Mouse (Mus musculus): ENCODE data around the gene Gm49450. TPM values are rescaled to one million over a fixed set of nuclear protein-coding genes. Genes with fewer than 3 reads are reported as not detected.
"Not testable (repeated sequence)": the region's sequence is repeated elsewhere in the genome, so short reads cannot be mapped to it uniquely, and the experiment has no call there.

The Gm49450 gene
- total RNA-seq, 2 experiments from 2014 or later, result not detected

DNA sequence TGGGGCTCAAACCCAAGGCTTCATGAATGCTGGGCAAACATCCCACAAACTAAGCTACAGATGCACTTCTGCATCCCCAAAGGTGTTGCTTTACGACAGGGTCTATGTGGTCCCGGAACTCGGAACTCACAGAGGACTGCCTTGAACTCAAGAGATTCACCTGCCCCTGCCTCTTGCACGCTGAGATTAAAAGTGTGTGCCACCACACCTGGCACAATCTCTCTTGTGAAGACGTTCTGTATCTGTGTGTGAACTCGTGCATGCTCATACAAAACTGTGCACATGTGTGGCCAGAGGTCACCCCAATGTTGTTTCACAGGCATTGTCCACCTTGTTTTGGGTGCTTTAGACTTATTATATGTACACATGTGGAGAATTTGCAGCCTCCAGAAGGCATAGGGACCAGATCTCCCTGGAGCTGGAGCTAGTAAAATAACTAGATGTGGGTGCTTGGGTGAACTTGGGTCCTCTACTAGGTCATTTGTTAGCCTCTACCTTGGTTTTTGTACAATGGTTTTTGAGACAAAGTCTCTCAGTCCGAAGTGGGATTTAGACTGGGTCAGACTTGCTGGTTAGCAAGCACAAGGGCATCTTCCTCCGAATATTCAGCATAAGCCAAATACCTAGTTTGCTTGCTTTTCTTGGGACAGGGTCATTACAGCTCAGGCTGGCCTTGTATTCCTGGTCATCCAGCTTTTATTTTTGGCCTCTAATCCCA lies 23.2 kb downstream of the Gm49450 start:
- no peak for DNase-seq (ENCODE audit: low spot score in 2 of 2)

DNA sequence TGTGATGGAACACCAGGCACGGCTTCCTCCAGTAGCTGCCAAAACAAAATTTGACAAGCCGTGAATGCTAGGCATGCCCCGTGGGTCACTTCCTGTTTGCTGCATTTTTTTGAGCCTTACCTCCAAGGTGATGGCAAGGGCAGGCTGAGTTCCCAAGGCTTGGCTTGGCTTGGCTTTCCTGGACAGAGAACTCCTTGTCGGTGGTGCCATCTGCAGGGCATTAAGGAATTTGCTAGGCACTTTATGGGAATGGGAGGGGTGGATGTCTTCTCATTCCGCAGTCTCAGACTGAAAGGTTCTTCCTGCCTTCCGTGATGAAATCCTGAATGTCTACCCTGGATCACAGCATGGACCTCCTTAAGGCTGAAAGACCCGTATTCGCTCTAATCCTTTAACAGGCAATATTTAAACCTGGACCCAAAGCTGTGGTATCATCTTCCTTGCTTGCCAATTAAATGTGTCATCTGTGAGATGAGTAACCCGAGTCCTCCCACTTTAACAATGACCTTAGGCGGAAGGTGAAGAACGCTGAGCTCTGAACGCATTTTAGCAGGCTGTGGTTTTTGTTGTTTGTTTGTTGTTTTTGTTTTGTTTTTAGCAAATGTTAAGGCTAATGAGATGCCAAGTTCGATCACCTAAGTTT lies 24.6 kb downstream of the Gm49450 start:
- DNase-seq (ENCODE audit: low spot score in 2 of 2), result peak; percentile 46 to 78

DNA sequence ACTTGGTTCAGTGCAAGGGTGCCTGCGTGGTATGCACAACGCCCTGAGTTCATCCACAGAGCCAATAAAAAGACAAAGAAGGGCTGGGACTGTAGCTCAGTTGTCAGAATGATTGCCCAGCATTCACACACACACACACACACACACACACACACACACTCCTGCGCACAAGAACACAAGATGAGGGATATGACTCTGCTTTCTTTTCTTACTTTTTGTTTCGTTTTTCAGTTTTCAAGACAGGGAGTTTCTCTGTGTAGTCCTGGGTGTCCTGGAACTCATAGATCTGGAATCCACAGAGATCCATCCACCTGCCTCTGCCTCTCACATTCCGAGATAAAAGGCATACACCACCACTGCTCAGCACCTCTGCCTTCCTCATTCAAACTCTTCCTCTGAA lies 25.8 kb downstream of the Gm49450 start:
- DNase-seq (ENCODE audit: low spot score in 2 of 2), result no peak

DNA sequence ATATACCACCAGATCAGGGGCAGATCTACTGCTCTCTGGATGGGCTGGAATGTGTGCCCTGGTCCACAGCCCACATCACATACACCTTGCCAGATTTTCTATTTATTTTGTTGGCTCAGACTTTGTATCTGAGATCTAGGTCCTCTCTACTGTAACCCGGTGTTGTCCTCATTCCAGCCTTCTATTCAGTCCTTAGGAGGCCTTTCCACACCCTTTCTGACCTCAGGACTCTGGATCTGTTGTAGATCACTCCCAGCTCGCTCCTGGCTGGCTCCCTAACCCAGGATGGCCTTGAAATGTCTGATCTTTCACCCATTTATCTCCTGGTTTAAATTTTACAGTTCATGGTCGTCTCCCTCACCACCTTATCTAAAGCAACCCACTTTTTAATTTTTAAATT lies 28.7 kb downstream of the Gm49450 start:
- DNase-seq (ENCODE audit: low spot score in 2 of 2), result no peak

DNA sequence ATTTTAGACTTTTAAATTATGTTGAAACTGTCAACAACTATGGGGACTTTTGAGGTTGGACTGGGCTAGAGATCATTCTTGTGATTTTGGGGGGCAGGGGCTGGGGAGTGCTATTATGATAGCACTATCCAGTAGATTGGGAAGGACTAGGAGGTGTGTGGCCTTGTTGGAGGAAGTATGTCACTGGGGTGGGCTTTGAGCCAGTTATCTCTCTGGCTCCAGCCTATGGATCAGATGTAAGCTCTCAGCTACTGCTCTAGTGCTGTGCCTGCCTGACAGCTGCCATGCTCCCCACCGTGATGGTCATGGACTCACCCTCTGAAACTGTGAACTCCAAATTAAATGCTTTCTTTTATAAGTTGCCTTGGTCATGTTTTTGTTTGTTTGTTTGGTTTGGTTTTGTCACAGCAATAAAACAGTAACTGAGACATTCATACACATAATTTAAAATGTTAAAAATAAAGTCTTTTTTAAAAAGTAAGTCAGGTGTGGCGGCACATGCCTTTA lies 30.3 kb downstream of the Gm49450 start:
- DNase-seq (ENCODE audit: low spot score in 2 of 2), result no peak

DNA sequence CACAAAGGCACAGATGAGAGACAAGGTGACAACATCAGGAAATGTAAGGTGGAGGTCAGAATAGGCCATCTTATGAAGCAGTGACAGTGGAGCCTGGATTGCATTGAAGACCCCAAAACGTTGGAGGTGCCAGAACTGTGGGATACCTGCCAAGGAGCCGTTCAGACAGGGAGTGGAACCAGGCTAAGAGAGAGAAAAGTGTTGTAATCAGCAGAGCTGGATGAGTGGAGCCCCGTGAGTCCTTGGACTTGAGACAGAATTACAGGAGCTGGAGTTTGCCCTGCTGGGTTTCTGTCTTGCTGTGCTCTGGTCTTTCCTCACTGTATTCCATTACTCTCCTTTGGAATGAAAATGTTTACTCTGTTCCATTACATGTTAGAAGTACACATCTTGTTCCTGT lies 30.8 kb downstream of the Gm49450 start:
- no peak for DNase-seq (ENCODE audit: low spot score in 2 of 2)

DNA sequence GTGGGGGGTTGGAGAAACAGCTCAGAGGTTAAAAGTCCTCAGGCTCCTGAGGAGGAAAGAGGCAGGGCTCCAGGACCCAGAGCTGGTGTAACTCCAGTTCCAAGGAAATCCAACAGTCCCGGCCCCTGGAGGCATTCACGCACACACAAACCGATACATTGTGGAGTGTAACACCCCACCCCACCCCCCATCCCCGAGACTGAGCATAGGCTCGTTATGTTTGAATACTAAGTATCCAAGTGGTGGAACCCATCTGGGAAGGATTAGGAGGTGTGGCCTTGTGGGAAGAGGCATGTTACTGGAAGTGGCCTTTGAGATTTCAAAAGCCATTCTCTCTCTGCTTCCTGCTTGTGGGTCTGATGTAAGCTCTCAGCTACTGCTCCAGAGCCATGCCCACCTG lies 31.8 kb downstream of the Gm49450 start:
- DNase-seq (ENCODE audit: low spot score in 2 of 2), result no peak

DNA sequence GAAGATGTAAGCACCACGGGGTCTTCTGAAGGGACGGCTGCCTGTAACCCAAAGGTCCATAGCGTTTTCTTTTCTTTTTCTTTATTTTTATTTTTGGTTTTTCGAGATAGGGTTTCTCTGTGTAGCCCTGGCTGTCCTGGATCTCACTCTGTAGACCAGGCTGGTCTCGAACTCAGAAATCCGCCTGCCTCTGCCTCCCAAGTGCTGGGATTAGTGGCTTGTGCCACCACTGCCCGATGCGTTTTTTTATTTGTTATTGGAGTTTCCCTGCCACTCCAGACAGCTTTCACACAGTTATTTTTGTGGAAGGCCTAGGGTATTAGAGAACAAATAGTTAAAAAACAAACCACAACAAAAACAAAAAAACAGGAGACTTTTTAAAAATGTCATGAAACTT lies 34.9 kb downstream of the Gm49450 start:
- not testable (repeated sequence) for DNase-seq (ENCODE audit: low spot score in 2 of 2)

DNA sequence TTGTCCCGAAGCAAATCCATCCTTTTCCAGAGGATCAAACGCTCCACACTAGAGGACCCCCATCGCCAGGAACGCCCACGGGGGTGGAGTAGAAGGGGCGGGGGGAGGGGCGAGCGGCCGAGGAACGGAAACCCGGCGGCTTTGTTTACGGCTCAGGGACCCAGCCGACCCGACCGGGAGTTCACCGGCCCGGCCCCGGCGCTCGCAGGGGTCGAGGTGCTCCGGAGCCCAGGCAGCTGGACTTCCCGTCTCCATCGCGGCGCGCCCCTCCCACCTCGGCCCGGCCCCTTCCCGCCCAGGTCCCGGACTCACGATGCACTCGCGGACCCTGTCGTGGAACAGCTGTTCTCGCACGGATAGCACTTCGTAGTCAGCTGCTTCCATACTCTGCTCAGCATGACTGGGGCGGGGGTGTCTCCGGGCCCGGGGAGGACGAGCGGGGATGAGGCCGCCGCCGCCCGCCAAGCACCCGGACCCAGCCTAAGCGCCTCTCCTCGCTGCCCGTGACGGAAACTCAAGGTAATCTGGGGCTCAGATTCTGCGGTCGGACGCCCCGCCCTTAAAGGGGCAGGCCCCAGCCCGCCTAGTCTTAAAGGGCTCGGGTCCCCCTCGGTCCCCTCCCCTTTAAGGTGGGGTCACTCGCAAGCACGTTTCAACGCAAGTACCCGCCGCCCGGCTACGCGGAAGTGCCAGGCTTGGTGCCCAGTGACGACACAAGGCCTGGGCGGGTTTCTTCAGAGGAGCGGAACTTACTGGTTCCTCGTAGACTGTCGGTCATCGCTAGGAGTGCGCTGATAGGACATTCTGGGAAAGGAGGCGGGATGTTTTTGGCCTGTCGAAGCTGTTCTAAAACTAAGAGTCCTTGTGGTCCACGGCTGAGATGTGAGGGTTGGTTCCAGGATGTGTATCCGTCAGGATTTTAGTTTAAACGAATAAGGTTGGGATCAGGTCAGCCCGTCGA lies 35.5 kb downstream of the Gm49450 start, which contains the start of gene Lmbr1l:
Gene Lmbr1l (minus strand): TSS at position 694 of the 961 bp plus-strand sequence.
- DNase-seq (ENCODE audit: low spot score in 2 of 2), result peak; percentile 99

DNA sequence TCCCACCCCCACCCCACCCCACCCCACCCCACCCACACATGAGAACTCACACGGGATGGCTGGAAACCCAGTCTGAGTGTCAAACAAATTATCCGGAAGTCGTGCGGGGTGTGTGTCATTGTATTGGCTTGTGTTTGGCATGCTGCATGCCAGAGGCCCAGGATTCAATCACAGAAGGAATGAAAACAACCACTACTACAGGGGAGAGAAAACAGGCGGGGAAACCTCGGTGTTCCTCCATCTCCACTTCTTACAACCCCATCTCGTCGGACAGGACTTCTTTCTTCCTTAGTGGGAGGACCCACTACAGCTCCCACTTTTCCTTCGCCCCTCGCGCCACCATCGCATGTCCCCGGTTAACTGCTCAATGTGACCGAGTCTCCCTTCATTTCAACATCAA lies 36.3 kb downstream of the Gm49450 start:
- DNase-seq (ENCODE audit: low spot score in 2 of 2), result peak in 1 of 2 experiments; percentile 30

DNA sequence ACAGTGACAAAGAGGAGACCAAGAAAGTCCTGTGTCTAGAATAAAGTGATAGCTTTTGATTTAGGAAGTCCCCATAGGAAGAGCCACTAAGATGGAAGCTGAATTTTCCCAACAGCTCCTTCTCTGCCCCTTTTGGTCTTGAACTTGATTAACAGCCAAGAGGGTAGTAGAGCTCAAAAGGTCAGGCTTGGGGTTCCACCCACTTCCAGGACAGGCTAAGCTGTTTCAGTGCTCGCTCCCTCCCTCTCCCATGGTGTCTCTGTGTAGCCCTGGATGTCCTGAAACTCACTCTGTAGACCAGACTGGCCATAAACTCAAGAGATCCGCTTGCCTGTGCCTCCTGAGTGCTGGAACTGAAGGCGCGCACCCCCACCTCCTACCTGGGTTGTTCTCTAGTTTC lies 37.3 kb downstream of the Gm49450 start:
- DNase-seq (ENCODE audit: low spot score in 2 of 2), result no peak

DNA sequence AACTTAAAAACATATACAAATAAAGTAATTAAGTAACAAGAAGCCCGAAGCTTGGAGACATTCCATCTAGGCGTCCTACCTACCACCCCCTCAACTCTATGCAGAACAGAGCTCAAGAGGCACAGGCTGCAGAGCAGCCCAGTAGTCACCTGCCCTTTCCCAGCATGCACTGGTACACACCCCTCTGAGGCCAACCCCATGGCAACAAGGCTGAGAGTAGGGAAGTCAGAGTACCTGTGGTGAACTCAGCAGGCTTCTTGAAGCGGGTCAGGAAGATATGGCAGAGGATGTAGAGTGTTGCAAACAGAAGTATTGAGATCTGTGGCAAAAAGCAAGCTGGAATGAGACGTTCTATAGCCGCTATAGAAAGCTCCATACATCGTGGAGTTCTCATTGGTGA lies 38.4 kb downstream of the Gm49450 start:
- DNase-seq (ENCODE audit: low spot score in 2 of 2), result no peak

DNA sequence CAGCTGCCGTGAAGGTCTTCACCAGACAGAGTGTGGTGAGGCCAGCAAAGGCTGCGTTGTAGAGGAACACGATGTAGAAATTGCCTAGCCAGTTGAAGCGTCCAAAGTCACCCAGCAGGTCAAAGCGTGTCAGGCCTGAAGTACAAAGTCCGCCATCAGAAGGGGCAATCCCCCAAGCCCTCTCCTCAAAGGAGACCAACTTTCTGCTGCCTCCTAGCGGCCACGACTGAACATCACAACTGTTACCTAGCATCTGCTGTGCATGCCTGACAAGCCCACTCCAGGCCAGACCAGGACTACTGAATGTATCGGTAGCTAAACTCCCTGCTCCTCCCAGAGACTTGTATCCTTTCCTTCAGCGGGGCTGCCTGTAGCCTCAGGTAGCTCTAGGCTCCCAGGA lies 48.7 kb downstream of the Gm49450 start:
- DNase-seq (ENCODE audit: low spot score in 2 of 2), result no peak

DNA sequence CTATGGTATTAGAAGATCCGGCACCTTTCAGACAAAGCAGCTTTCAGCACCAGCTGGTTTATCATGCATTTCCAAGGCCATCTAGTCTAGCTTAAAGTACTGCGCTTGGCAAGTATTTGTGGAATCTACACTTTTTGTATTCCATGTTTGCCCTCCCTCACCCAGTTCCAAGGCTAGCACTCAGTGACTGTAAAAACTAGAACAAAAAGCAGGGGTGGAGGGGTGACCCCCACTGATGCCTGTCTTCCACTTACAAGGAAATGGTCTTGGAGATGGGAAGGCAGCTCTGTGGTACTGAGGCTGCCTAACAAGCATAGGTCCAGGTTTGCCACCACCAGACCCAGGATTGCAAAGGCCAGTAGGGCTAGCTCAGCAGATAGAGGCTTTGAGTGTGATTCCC lies 50.8 kb downstream of the Gm49450 start:
- no peak for DNase-seq (ENCODE audit: low spot score in 2 of 2)

DNA sequence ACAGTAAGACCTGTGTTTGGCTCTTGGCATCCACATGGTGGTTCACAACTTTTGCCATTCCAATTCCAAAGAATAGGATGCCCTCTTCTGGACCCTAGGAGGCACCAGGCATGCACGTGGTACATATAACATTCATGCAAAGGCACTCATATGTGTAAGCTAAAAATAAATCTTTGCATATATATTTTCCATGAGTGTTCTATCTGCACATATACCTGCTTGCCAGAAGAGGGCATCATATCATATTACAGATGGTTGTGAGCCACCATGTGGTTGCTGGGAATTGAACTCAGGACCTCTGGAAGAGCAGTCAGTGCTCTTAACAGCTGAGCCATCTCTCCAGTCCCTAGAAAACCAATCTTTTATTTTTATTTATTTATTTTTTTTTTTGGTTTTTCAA lies 51.8 kb downstream of the Gm49450 start:
- DNase-seq (ENCODE audit: low spot score in 2 of 2), result no peak

DNA sequence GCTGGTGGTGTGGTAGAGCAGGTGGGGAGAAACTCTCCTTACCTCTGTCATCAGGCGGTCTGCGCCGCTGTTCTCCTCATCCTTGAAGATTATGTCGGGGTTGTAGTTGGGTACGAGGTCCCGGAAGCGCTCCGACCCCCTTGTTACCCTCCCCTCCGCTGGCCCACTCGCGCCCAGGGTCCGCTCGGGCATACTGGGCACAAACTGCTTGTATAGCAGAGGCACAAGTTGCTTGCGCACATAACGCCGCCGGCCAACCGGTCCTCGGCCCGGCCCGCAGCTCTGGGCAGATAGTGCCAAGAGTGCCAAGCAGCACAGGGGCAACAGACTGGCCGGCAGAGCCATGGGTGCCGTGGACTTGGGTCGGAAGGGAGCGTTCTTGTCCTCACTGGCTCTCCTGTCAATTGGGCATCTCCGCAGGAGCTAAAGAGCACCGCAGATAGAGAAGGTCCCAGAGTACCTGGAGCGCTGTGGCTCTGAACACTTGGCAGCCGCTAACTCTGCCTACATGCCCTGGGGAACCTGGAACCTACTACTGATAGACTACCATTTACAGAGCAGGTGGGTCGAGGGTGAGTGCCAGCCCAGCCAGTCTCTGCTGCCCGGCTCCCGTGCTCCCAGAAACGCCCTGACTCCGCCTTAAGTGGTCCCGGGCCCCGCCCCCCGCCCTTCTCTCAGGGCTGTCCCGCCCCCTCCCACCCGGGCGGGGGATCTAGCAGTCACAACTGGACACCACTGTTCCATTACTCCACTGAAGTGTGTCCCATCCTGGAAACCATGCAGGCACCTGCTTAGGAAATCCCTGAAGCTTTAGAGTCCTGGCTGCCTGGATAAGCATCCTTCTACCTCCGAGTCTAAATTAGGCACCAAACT lies 55.2 kb downstream of the Gm49450 start, which contains the start of gene Dhh:
Gene Dhh (minus strand): TSS at position 613 of the 873 bp plus-strand sequence.
- DNase-seq (ENCODE audit: low spot score in 2 of 2), result no peak

DNA sequence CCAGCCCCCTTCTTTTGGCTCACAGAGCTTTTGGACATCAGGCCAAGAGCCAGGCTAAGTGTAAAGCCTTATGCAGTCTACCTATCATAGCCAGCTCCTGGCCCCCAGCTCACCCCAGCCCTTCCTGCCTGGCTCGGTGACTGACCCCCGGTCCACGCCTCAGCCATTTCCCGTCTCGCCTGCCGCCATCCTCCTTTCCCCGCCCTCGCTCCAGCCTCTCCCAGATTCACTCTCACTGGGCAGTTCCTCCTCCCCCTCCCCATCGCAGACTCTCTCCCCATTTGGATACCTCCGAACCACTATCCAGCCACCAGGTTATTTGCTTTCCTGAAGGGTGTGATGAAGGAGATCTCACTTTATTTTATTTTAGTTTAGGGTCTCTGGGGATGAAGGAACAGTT lies 55.9 kb downstream of the Gm49450 start:
- DNase-seq (ENCODE audit: low spot score in 2 of 2), result no peak

DNA sequence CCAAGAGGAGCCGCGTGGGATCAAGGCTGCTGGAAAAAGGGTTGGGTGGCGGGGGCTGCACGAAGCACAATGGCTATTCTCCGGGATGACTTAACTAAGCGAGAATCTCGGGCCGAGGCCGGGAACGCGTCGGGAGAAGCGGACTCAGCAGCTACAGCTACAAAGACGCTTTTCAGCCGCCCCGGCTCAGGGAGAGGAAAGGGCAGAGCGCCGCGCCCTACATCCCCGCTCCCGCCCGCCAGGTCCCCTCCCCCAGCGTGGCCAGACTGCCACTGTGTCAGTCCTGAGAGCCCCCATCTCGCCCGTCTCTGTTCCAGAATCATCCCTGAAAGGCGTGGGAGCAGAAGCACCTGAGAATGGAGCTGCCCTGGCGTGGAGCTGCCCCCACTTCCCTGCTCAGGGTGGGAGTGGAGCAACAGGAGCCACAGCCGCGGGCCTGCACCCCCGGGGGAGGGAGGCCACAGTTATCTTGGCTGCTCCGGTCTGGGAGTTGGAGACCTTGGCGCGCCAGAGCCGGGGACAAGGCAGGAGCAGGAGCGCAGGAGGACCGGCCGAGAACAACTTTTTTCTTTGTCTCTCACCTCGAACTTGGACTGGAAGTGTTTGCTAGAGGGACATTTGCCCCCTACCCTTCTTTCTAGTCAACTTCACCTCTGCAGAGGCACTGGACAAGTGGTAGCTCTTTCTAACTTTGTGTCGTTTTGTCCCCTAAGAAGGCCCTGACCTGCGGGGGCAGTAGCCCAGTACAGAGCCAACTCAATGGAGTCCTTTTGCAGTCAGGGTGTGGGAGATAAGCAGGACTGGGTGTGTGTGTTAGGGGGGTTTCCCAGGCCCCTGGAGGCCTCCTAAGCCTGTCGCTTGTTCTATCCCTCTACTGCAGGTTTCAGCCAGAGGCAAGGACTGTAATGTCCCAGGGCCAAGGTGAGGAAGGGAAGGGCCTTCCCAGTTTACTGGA lies 57.4 kb downstream of the Gm49450 start:
- DNase-seq (ENCODE audit: low spot score in 2 of 2), result no peak

Data from layer of hippocampus, adult 18-20 months (tissue).